Mouse (Mus musculus): ENCODE data around the gene Tnip1. TPM values are rescaled to one million over a fixed set of nuclear protein-coding genes. Genes with fewer than 3 reads are reported as not detected.

Gene Tnip1
- polyA plus RNA-seq (2012; ENCODE audit: insufficient read depth, low replicate concordance) = 69.0 and 80.2 TPM in 2 replicates

DNA sequence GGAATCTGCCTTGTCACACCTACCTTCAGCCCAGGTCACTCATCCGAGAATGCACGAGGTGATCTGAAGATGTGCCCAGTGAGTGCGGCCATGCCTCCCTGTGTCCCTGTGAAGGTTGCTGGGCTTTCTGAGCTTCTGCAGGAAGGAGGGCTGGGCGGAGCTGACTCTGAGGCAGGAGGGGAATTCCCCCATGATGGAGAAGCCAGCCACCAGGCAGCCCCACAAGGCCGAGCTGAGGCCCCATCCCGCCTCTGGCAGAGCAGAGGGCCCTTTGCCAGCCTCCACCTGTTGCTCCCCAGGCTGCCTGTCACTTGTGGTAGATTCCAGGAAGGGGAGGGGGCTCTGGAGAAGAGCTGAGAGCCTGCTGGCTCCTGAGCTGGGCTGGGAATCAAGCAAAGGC is at the start of gene Tnip1:
TSS of gene Tnip1 (minus strand) at position 108 of the 400 bp plus-strand sequence.
- Histone ChIP-seq H3K9me3 (peaks cover 6% of the 10 kb centered on the region), H3K4me1 (peaks cover 88% of the 10 kb centered on the region), H3K36me3 (replicated peaks; ENCODE audit: low read length) (peaks cover 31% of the 10 kb centered on the region), H3K4me3 (replicated peaks) (peak within 1 kb of the TSS; percentile 92), H3K27me3 (replicated peaks) (no peaks in the 10 kb centered on the region)
- TF ChIP-seq FLI1 (IDR thresholded peaks at IDR 0.05; ENCODE audit: low read length) (no peak), GATA1 (IDR thresholded peaks at IDR 0.05; ENCODE audit: borderline replicate concordance, low read length) (no peak)

- no peaks in the 10 kb centered on the region for H3K9me3 ChIP-seq
- H3K4me3 ChIP-seq (replicated peaks) = no peak overlapping the region
- H3K36me3 ChIP-seq (replicated peaks; ENCODE audit: low read length) = peaks cover 5% of the 10 kb centered on the region
- TF ChIP-seq FLI1 (IDR thresholded peaks at IDR 0.05; ENCODE audit: low read length) (no peak), GATA1 (IDR thresholded peaks at IDR 0.05; ENCODE audit: borderline replicate concordance, low read length) (no peak)
- H3K27me3 ChIP-seq (replicated peaks) = peaks cover 60% of the 10 kb centered on the region
- H3K4me1 ChIP-seq = peaks cover 9% of the 10 kb centered on the region; the same call in 1 of the 2 replicates
These were observed 48.7 kb upstream of the Tnip1 start for GRCm38 (mm10) chr11:55011440-55011839.

GRCm38 (mm10) chr11:55008230-55008629 is 45.5 kb upstream of the Tnip1 start:
- TF ChIP-seq FLI1 (IDR thresholded peaks at IDR 0.05; ENCODE audit: low read length) (no peak), GATA1 (IDR thresholded peaks at IDR 0.05; ENCODE audit: borderline replicate concordance, low read length) (no peak)
- peaks cover 5% of the 10 kb centered on the region; the same call in 1 of the 2 replicates for H3K4me1 ChIP-seq
- peaks cover 5% of the 10 kb centered on the region for H3K36me3 ChIP-seq (replicated peaks; ENCODE audit: low read length)
- no peak overlapping the region for H3K4me3 ChIP-seq (replicated peaks)
- H3K9me3 ChIP-seq = no peaks in the 10 kb centered on the region
- H3K27me3 ChIP-seq (replicated peaks) = peaks cover 63% of the 10 kb centered on the region

- Histone ChIP-seq H3K27me3 (replicated peaks) (peaks cover 60% of the 10 kb centered on the region), H3K36me3 (replicated peaks; ENCODE audit: low read length) (peaks cover 13% of the 10 kb centered on the region), H3K4me3 (replicated peaks) (no peak overlapping the region), H3K9me3 (peaks cover 5% of the 10 kb centered on the region), H3K4me1 (peaks cover 5% of the 10 kb centered on the region; the same call in 1 of the 2 replicates)
- no peak for TF ChIP-seq FLI1 (IDR thresholded peaks at IDR 0.05; ENCODE audit: low read length)
- no peak for TF ChIP-seq GATA1 (IDR thresholded peaks at IDR 0.05; ENCODE audit: borderline replicate concordance, low read length)
These were observed 43.0 kb upstream of the Tnip1 start for GRCm38 (mm10) chr11:55005684-55006083.

GRCm38 (mm10) chr11:55004970-55005502 is 42.3 kb upstream of the Tnip1 start:
- Histone ChIP-seq H3K4me1 (peaks cover 5% of the 10 kb centered on the region; the same call in 1 of the 2 replicates), H3K4me3 (replicated peaks) (no peak overlapping the region), H3K27me3 (replicated peaks) (peaks cover 55% of the 10 kb centered on the region), H3K36me3 (replicated peaks; ENCODE audit: low read length) (peaks cover 13% of the 10 kb centered on the region), H3K9me3 (peaks cover 8% of the 10 kb centered on the region)
- TF ChIP-seq GATA1 (IDR thresholded peaks at IDR 0.05; ENCODE audit: borderline replicate concordance, low read length) (no peak), FLI1 (IDR thresholded peaks at IDR 0.05; ENCODE audit: low read length) (no peak)

DNA sequence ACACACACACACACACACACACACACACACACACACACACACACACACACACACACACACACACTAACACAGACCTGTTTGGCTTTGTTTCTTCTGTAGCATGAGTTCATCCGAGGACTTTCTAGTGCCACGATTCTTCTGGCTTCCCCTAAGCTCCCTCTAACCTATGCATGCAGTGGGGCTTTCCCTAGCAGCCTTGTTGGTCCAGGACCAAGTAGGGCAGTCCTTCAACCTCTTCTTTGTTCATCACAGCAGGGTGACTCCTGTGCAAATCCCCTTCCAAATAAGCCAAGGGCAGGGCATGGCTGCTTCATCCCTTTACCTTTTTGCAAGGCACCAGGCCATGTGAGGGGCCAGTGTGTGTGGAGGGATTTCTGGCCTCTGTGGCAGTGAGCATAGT is 36.0 kb upstream of the Tnip1 start:
- Histone ChIP-seq H3K4me1 (peaks cover 16% of the 10 kb centered on the region), H3K36me3 (replicated peaks; ENCODE audit: low read length) (peaks cover 8% of the 10 kb centered on the region), H3K27me3 (replicated peaks) (peaks cover 54% of the 10 kb centered on the region), H3K9me3 (peaks cover 8% of the 10 kb centered on the region), H3K4me3 (replicated peaks) (no peak overlapping the region)
- TF ChIP-seq FLI1 (IDR thresholded peaks at IDR 0.05; ENCODE audit: low read length) = no peak
- no peak for TF ChIP-seq GATA1 (IDR thresholded peaks at IDR 0.05; ENCODE audit: borderline replicate concordance, low read length)

GRCm38 (mm10) chr11:54998284-54998683 is 35.6 kb upstream of the Tnip1 start:
- Histone ChIP-seq H3K4me3 (replicated peaks) (peak overlapping the region; percentile 59), H3K4me1 (peaks cover 16% of the 10 kb centered on the region), H3K36me3 (replicated peaks; ENCODE audit: low read length) (peaks cover 8% of the 10 kb centered on the region), H3K9me3 (peaks cover 8% of the 10 kb centered on the region), H3K27me3 (replicated peaks) (peaks cover 54% of the 10 kb centered on the region)
- TF ChIP-seq FLI1 (IDR thresholded peaks at IDR 0.05; ENCODE audit: low read length) (no peak), GATA1 (IDR thresholded peaks at IDR 0.05; ENCODE audit: borderline replicate concordance, low read length) (no peak)

- H3K36me3 ChIP-seq (replicated peaks; ENCODE audit: low read length) = peaks cover 4% of the 10 kb centered on the region
- H3K4me3 ChIP-seq (replicated peaks) = no peak overlapping the region
- H3K27me3 ChIP-seq (replicated peaks) = peaks cover 57% of the 10 kb centered on the region
- TF ChIP-seq FLI1 (IDR thresholded peaks at IDR 0.05; ENCODE audit: low read length) (no peak), GATA1 (IDR thresholded peaks at IDR 0.05; ENCODE audit: borderline replicate concordance, low read length) (no peak)
- peaks cover 18% of the 10 kb centered on the region for H3K4me1 ChIP-seq
- peaks cover 8% of the 10 kb centered on the region for H3K9me3 ChIP-seq
These were observed 33.5 kb upstream of the Tnip1 start for GRCm38 (mm10) chr11:54996176-54996575.

DNA sequence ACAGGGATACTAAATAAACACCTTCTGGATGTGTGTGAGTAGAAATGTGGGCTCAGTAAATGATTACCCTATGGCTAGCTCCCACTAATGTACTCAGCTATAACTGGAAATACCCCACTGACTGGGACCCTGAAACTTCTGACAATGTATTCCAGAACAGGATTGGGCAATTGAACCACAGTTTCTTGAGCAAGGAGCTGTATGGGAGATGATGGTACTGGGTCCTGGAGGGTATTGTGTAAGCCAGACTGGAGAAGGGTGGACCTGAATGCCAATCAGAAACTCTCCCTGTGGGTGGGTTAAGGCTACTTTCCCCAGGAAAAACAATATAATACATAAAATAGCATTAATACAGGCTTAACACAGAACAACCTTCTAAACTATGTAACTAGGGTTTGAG is 27.2 kb upstream of the Tnip1 start:
- H3K9me3 ChIP-seq = no peaks in the 10 kb centered on the region
- H3K4me3 ChIP-seq (replicated peaks) = no peak overlapping the region
- H3K4me1 ChIP-seq = peaks cover 8% of the 10 kb centered on the region
- TF ChIP-seq GATA1 (IDR thresholded peaks at IDR 0.05; ENCODE audit: borderline replicate concordance, low read length) (no peak), FLI1 (IDR thresholded peaks at IDR 0.05; ENCODE audit: low read length) (no peak)
- no peaks in the 10 kb centered on the region for H3K36me3 ChIP-seq (replicated peaks; ENCODE audit: low read length)
- H3K27me3 ChIP-seq (replicated peaks) = peaks cover 33% of the 10 kb centered on the region

DNA sequence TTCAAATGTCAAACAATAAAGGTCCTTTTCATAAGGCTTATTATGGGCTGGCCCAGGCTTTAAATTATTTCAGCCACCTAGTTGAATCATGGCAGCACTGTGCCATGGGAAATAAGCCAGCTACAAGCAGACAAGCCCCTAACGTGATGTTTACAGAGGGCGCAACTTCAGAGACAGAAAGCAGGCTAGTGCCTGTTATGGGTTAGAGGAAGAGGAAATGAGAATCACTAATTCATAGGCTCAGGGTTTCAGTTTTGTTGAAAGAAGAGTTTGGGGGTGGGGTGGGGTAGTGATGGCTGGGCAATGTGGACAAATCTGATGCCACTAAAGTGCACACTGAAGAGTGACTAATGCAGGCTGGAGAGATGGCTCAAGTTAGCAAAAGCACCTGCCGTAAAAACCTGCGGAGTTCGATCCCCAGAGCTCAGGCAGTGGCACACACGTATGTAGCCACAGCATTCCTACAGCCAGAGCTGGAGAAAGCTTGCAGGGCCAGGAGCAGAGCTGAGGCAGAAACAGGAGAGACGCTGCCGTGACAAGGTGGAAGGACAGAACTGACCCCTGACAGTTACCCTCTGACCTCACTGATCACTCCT is 26.1 kb upstream of the Tnip1 start:
- TF ChIP-seq GATA1 (IDR thresholded peaks at IDR 0.05; ENCODE audit: borderline replicate concordance, low read length) = no peak
- TF ChIP-seq FLI1 (IDR thresholded peaks at IDR 0.05; ENCODE audit: low read length) = no peak
- Histone ChIP-seq H3K4me1 (peaks cover 16% of the 10 kb centered on the region), H3K9me3 (no peaks in the 10 kb centered on the region), H3K4me3 (replicated peaks) (no peak overlapping the region), H3K36me3 (replicated peaks; ENCODE audit: low read length) (no peaks in the 10 kb centered on the region), H3K27me3 (replicated peaks) (peaks cover 26% of the 10 kb centered on the region)

All from megakaryocyte, embryonic 14.5 days (primary cell).